Mouse (Mus musculus): ENCODE data around the gene Ush2a. TPM values are rescaled to one million over a fixed set of nuclear protein-coding genes. Genes with fewer than 3 reads are reported as not detected.

Gene Ush2a
- polyA plus RNA-seq, 2 experiments: 0.01 to 0.11 TPM

GRCm38 (mm10) chr1:188518792-188519191 is 257.0 kb downstream of the Ush2a start:
- Histone ChIP-seq H3K9ac (ENCODE audit: low read depth, low read length, severe bottlenecking) (no peak overlapping the region), H3K4me3 (replicated peaks; ENCODE audit: low read length) (no peak overlapping the region), H3K9me3 (ENCODE audit: control insufficient read depth, low read length) (no peaks in the 10 kb centered on the region), H3K4me2 (replicated peaks; ENCODE audit: low read depth, low read length, severe bottlenecking) (no peak overlapping the region), H3K27me3 (ENCODE audit: control insufficient read depth, insufficient read depth, low read length) (no peaks in the 10 kb centered on the region), H3K36me3 (ENCODE audit: control insufficient read depth, insufficient read depth, low read length) (no peaks in the 10 kb centered on the region), H3K27ac (replicated peaks; ENCODE audit: low read depth, low read length) (no peak overlapping the region), H3K4me1 (ENCODE audit: control insufficient read depth, insufficient read depth, low read length) (no peaks in the 10 kb centered on the region)
- no peak for TF ChIP-seq POLR2A (IDR thresholded peaks at IDR 0.05; ENCODE audit: borderline replicate concordance, extremely low read depth, insufficient read depth, insufficient read length)
- WGBS: 67% methylated on average over 8 of the region's 8 CpGs
- ATAC-seq (ENCODE audit: low FRiP score, low read depth) (no peak), DNase-seq (ENCODE audit: low spot score) (no peak)

GRCm38 (mm10) chr1:188527451-188527850 is 265.6 kb downstream of the Ush2a start:
- Histone ChIP-seq H3K27me3 (ENCODE audit: control insufficient read depth, insufficient read depth, low read length) (no peaks in the 10 kb centered on the region), H3K4me1 (ENCODE audit: control insufficient read depth, insufficient read depth, low read length) (no peaks in the 10 kb centered on the region), H3K36me3 (ENCODE audit: control insufficient read depth, insufficient read depth, low read length) (no peaks in the 10 kb centered on the region), H3K9ac (ENCODE audit: low read depth, low read length, severe bottlenecking) (no peak overlapping the region), H3K9me3 (ENCODE audit: control insufficient read depth, low read length) (no peaks in the 10 kb centered on the region), H3K4me2 (replicated peaks; ENCODE audit: low read depth, low read length, severe bottlenecking) (no peak overlapping the region), H3K4me3 (replicated peaks; ENCODE audit: low read length) (no peak overlapping the region), H3K27ac (replicated peaks; ENCODE audit: low read depth, low read length) (no peak overlapping the region)
- ATAC-seq (ENCODE audit: low FRiP score, low read depth): no peak
- DNase-seq (ENCODE audit: low spot score): no peak
- TF ChIP-seq POLR2A (IDR thresholded peaks at IDR 0.05; ENCODE audit: borderline replicate concordance, extremely low read depth, insufficient read depth, insufficient read length): no peak
- 73% methylated on average over 3 of the region's 3 CpGs for WGBS

- H3K9ac ChIP-seq (ENCODE audit: low read depth, low read length, severe bottlenecking): no peak overlapping the region
- no peak overlapping the region for H3K4me2 ChIP-seq (replicated peaks; ENCODE audit: low read depth, low read length, severe bottlenecking)
- H3K27ac ChIP-seq (replicated peaks; ENCODE audit: low read depth, low read length): no peak overlapping the region
- H3K4me1 ChIP-seq (ENCODE audit: control insufficient read depth, insufficient read depth, low read length): no peaks in the 10 kb centered on the region
- DNase-seq (ENCODE audit: low spot score) (no peak), ATAC-seq (ENCODE audit: low FRiP score, low read depth) (no peak)
- H3K27me3 ChIP-seq (ENCODE audit: control insufficient read depth, insufficient read depth, low read length): no peaks in the 10 kb centered on the region
- no peaks in the 10 kb centered on the region for H3K36me3 ChIP-seq (ENCODE audit: control insufficient read depth, insufficient read depth, low read length)
- TF ChIP-seq POLR2A (IDR thresholded peaks at IDR 0.05; ENCODE audit: borderline replicate concordance, extremely low read depth, insufficient read depth, insufficient read length): no peak
- no peak overlapping the region for H3K4me3 ChIP-seq (replicated peaks; ENCODE audit: low read length)
- WGBS: 62% methylated on average over 6 of the region's 6 CpGs
- H3K9me3 ChIP-seq (ENCODE audit: control insufficient read depth, low read length): no peaks in the 10 kb centered on the region
Observed at GRCm38 (mm10) chr1:188529606-188530131, 267.8 kb downstream of the Ush2a start.

GRCm38 (mm10) chr1:188537021-188537420 is 275.2 kb downstream of the Ush2a start:
- WGBS: 79% methylated on average over 1 of the region's 1 CpGs
- no peaks in the 10 kb centered on the region for H3K36me3 ChIP-seq (ENCODE audit: control insufficient read depth, insufficient read depth, low read length)
- H3K4me3 ChIP-seq (replicated peaks; ENCODE audit: low read length): no peak overlapping the region
- no peak for TF ChIP-seq POLR2A (IDR thresholded peaks at IDR 0.05; ENCODE audit: borderline replicate concordance, extremely low read depth, insufficient read depth, insufficient read length)
- no peaks in the 10 kb centered on the region for H3K9me3 ChIP-seq (ENCODE audit: control insufficient read depth, low read length)
- no peaks in the 10 kb centered on the region for H3K4me1 ChIP-seq (ENCODE audit: control insufficient read depth, insufficient read depth, low read length)
- no peak overlapping the region for H3K9ac ChIP-seq (ENCODE audit: low read depth, low read length, severe bottlenecking)
- no peak for ATAC-seq (ENCODE audit: low FRiP score, low read depth)
- H3K27ac ChIP-seq (replicated peaks; ENCODE audit: low read depth, low read length): no peak overlapping the region
- H3K27me3 ChIP-seq (ENCODE audit: control insufficient read depth, insufficient read depth, low read length): no peaks in the 10 kb centered on the region
- no peak for DNase-seq (ENCODE audit: low spot score)
- no peak overlapping the region for H3K4me2 ChIP-seq (replicated peaks; ENCODE audit: low read depth, low read length, severe bottlenecking)

- 98% methylated on average over 5 of the region's 5 CpGs for WGBS
- H3K9ac ChIP-seq (ENCODE audit: low read depth, low read length, severe bottlenecking): no peak overlapping the region
- no peak for DNase-seq (ENCODE audit: low spot score)
- H3K4me3 ChIP-seq (replicated peaks; ENCODE audit: low read length): no peak overlapping the region
- no peak overlapping the region for H3K27ac ChIP-seq (replicated peaks; ENCODE audit: low read depth, low read length)
- no peak for ATAC-seq (ENCODE audit: low FRiP score, low read depth)
- H3K4me2 ChIP-seq (replicated peaks; ENCODE audit: low read depth, low read length, severe bottlenecking): no peak overlapping the region
- no peaks in the 10 kb centered on the region for H3K4me1 ChIP-seq (ENCODE audit: control insufficient read depth, insufficient read depth, low read length)
- H3K27me3 ChIP-seq (ENCODE audit: control insufficient read depth, insufficient read depth, low read length): no peaks in the 10 kb centered on the region
- no peak for TF ChIP-seq POLR2A (IDR thresholded peaks at IDR 0.05; ENCODE audit: borderline replicate concordance, extremely low read depth, insufficient read depth, insufficient read length)
- no peaks in the 10 kb centered on the region for H3K9me3 ChIP-seq (ENCODE audit: control insufficient read depth, low read length)
- H3K36me3 ChIP-seq (ENCODE audit: control insufficient read depth, insufficient read depth, low read length): no peaks in the 10 kb centered on the region
Observed at GRCm38 (mm10) chr1:188539621-188540020, 277.8 kb downstream of the Ush2a start.

- TF ChIP-seq POLR2A (IDR thresholded peaks at IDR 0.05; ENCODE audit: borderline replicate concordance, extremely low read depth, insufficient read depth, insufficient read length): no peak
- Histone ChIP-seq H3K9me3 (ENCODE audit: control insufficient read depth, low read length) (no peaks in the 10 kb centered on the region), H3K4me2 (replicated peaks; ENCODE audit: low read depth, low read length, severe bottlenecking) (no peak overlapping the region), H3K36me3 (ENCODE audit: control insufficient read depth, insufficient read depth, low read length) (no peaks in the 10 kb centered on the region), H3K27ac (replicated peaks; ENCODE audit: low read depth, low read length) (no peak overlapping the region), H3K9ac (ENCODE audit: low read depth, low read length, severe bottlenecking) (no peak overlapping the region), H3K4me1 (ENCODE audit: control insufficient read depth, insufficient read depth, low read length) (no peaks in the 10 kb centered on the region), H3K27me3 (ENCODE audit: control insufficient read depth, insufficient read depth, low read length) (no peaks in the 10 kb centered on the region), H3K4me3 (replicated peaks; ENCODE audit: low read length) (no peak overlapping the region)
- no peak for ATAC-seq (ENCODE audit: low FRiP score, low read depth)
- 94% methylated on average over 3 of the region's 3 CpGs for WGBS
- DNase-seq (ENCODE audit: low spot score): no peak
Observed at GRCm38 (mm10) chr1:188541492-188541891, 279.7 kb downstream of the Ush2a start.
